Mouse (Mus musculus) cerebellum, postnatal 36 days (tissue): Measurements from ENCODE around the gene Cpne6.
A peak's percentile ranks its signal among the peaks of the same experiment; 100 is the strongest.

Experiments
- DNase-seq, 2 experiments: peaks; one replicate each; pipeline ENCODE4 v3.0.0; 2021 to 2022; ENCODE audit warnings: mixed read lengths in 2 of 2

Gene Cpne6

DNA sequence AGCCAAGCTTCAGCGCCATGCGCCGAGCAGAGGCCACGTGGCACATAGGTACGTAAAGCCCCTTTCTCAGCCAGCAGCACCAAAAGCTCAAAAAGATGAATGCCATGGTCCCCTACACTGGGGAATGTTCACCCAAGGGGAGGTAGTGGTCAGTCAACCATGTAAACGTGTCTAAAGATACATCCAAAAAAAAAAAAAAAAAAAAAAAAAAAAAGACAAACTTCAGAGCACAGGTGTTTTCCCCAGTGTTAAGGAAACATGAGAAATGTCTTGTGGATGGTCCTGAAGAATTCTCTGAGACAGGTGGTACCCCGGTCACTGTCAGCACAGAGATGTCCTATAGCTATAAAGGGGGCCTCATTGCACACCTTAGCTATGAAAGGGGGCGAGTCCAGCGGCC is 4.6 kb upstream of the Cpne6 start:
- DNase-seq = no peak

DNA sequence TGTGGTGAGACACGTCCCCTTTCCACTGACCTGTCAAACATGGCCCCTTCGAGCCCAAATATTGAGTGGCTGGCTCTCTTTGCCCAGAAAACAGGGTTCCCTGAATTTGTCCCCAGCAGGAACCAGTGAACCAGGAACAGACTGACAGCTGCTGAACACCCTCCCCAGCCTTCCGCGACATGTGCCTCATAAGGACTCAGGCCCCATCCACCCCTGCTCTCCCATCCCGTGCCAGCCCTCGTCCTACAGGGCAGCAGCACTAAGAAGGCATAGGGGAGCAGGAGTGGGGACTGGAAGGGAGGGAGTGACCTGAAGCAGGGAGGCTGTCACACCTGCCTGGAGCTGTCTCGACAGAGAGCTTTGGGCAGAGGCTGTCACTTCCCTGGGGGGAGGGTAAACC is 2.4 kb upstream of the Cpne6 start:
- no peak for DNase-seq

DNA sequence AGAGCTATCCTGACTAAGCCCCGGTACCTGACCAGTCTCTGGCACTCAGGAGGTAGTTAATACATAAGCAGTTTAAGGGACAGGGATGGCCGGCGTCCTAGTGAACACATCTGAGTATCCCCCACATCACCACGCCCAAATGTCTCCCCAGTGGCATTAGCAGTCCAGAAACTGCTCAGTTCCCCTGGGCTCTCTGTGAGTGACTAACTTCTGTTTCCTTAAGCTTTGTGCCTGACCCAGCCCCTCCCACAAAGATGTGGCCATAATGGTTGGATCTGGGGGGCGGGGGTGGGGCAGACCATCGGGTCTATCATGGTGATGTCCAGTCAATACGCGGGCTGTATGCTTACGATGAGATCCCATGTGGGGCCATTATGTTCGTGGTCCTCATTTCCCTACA is 705 bp upstream of the Cpne6 start:
- DNase-seq = no peak

- no peak for DNase-seq
Observed at GRCm38 (mm10) chr14:55511037-55511436, 792 bp downstream of the Cpne6 start.

- no peak for DNase-seq
Observed at GRCm38 (mm10) chr14:55513927-55514326, 3.7 kb downstream of the Cpne6 start.

DNA sequence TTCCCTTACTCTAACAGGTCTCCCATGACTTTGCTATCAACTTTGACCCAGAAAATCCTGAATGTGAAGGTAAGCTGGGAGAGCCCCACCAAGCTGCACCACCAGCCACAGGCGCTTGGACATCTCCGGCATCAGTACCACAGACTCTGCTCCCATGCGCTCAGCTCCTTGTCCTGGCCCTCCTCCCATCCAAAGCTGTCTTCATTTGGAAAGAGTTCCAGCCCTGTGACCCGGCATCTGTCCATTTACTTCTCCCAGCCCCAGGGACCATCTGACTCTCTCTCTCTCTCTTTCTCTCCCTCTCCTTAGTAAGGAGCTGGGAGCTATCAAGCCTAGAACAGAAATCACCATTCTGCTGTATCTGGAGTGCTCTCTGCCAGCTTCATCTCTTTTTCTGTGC is 5.6 kb downstream of the Cpne6 start:
- no peak for DNase-seq

DNA sequence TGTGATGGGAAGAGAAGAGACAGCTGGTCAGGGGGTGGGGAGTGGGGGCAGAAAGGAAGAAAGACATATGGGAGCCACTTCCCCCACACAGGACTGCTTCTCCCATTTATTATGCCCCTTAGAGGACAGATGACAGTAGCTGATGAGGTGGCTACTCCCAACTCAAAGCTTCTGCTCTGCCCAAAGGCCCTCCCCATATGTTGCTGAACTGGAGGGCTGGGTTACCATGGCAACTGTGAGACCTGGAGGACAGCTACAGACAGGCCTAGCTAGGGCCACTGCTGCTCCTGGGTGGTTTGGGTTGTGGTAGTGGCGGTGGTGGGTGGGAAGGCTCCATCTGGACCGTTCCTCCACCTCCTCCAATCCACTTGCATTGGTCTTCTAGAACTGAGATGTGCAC is 8.7 kb downstream of the Cpne6 start:
- DNase-seq = no peak

- DNase-seq = no peak
Observed at GRCm38 (mm10) chr14:55519604-55520003, 9.4 kb downstream of the Cpne6 start.

DNA sequence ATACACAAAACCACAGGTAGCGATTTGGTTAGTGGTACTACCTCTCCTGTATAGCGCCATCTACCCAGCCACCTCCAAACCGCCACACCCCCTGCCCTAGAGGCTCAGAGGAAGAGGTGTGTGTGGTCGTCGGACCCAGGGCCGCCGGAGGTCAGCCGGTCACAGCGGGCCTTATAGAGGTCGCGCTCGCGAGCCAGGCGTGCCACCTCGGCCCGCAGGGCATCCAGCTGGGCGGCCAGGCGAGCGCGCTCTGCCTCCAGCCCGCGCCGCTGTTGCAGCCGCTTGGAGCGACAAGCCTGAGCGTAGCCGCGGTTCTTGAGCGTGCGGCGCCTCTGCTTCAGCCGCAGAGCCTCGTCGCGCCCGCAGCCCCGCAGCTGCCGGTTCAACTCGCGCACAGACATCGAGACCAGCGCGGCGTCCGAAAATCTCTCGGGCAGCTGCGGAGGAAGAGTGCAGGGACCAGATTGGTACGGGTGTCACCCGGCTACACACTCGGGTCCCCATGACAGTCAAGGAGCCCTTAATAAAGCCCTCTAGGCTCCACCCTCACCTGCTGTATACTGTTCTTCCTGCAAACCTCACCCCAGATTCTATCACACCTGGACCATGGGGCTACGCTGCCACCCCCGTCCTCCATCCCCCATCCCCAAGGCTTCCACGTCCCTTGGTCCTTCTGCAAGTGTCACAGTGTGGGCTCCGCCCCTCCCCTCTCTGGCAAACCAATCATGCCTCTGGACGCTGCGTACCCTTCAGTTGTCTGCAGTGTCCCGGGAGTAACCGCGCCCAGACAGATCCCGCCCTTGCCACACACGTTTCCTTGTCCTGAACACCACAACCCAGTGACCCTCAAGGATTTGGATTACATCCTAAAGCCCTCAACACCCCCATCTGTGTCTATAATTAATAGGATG is 10.5 kb downstream of the Cpne6 start:
- peak; percentile 55 to 61 for DNase-seq

DNA sequence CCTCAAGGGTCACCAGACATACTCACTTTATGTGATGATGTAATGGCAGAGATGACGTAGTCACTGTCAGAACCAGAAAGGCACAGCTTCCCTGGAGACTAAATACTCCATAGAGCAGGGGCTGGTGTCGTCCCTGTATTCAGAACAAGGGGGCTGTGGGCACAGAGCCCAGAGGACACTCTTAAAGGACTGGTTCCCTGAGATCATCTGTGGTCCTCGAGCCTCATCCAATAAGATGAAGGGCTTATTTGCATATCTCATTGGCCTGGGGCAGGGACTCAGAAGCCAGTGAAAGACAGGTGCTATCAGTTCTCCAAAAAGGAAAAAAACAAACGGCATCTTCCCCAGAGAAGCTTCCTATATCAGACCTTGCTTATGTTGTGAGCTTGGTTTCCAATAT is 13.8 kb downstream of the Cpne6 start:
- DNase-seq = no peak

DNA sequence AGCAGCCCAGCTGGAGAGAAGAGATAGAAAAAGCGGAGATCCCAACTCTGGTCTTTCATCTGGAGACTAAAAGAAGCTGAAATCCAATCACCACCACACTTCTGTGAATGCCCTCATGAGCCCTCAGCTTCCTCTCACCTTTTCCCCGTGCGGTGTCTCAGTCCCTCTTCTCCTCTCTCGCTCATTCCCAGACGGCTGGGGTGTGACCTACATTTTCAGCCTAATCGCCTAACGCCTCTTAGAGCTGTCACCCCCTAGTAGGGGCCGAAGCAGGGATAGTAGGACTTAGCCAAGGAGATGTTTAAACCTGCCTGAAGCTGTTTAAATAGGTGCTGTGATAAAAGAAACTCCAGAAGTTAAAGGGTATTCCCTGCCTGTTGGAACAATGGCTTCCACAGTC is 14.5 kb downstream of the Cpne6 start, which contains the start of gene Nrl:
Nrl (minus strand) TSS at position 197 of the 400 bp plus-strand sequence.
- DNase-seq = no peak

- no peak for DNase-seq
Observed at GRCm38 (mm10) chr14:55526674-55527073, 16.4 kb downstream of the Cpne6 start.

DNA sequence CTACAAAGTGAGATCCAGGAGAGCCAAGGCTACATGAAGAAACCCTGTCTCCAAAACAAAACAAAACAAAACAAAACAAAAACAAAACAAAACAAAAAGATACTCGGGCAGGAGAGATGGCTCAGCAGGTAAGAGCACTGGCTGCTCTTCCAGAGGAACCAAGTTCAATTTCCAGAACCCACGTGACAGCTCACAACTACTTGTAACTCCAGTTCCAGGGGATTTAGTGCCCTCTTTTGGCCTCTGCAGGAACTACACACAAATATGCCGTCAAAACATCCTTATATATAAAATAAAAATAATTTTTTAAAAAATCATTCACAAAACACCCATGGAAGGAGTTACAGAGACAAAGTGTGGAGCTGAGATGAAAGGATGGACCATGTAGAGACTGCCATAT is 17.7 kb downstream of the Cpne6 start:
- DNase-seq = peak in 1 of 2 experiments; percentile 35

GRCm38 (mm10) chr14:55536116-55536745 is 26.0 kb downstream of the Cpne6 start:
- DNase-seq = peak in 1 of 2 experiments; percentile 46

DNA sequence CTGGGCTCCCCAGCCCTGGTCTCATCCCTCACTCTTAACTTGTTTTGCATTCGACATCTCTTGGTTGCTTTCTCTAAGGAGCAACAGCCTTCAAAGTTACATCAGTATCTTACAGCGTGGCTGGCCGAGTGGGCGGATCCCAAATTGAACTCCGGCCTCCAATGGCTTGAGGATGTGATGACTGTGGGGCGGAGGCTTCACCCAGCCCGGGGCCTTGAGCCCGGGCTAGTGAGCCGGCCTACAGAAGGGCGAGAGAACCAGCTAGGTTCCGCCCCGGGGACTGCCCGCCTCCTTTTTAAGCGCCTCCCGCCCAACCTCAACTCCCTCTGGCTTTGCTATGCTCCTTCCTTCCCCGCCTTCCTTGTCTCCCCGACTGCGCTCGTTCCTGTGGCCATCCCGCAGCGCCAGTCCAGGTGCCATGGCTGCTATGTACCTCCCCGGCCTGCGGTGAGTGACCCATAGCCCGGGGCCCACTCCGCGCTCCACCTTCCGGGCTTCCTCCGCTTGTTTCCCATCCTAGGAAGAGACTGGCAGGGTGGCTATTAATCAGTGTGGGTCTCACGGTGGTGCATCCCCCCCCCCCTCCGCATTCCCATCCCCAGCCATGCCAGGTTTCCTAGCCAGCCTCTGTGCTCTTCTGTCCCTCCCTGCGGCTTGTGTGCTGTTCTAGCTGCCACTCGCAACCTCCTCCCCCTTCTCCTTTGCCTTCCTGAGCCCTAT is 30.0 kb downstream of the Cpne6 start, which contains the start of gene Pck2:
Pck2 (plus strand) TSS at position 200 of the 720 bp plus-strand sequence.
- peak; percentile 86 to 87 for DNase-seq

GRCm38 (mm10) chr14:55540787-55541321 is 30.6 kb downstream of the Cpne6 start:
- peak; percentile 80 to 82 for DNase-seq

DNA sequence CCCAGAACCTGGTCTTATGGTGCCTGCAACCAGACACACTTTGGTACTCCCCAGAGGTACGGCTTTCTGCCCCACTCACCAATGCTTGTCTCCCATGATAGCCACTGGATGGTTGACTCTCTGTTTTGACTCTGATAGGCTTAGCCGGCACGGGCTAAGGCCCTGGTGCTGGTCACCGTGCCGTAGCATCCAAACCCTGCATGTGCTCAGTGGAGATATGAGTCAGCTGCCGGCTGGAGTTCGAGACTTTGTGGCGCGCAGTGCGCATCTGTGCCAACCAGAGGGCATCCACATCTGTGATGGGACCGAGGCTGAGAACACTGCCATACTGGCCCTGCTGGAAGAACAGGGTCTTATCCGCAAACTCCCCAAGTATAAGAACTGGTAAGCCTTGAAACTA is 32.0 kb downstream of the Cpne6 start:
- no peak for DNase-seq

- peak; percentile 44 to 49 for DNase-seq
Observed at GRCm38 (mm10) chr14:55544334-55544733, 34.1 kb downstream of the Cpne6 start.

DNA sequence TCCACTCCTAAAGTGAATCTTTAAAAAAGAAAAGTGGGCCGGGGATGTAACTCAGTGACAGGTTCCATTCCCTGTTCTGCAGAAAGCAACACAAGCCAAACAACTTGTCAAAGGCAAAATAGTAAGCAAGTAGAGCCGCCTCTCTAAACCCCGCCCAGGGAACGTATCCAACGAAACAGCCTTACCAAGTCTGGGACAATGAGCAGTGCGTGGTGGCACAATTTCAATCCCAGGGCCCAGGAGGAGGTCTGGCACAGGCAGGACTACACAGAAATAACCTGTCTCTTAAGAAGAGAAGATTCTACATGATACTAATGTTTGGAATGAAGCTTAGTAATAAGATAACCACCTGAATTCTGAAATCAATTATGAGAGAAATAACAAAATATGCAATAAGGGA is 39.9 kb downstream of the Cpne6 start:
- peak; percentile 47 to 55 for DNase-seq

DNA sequence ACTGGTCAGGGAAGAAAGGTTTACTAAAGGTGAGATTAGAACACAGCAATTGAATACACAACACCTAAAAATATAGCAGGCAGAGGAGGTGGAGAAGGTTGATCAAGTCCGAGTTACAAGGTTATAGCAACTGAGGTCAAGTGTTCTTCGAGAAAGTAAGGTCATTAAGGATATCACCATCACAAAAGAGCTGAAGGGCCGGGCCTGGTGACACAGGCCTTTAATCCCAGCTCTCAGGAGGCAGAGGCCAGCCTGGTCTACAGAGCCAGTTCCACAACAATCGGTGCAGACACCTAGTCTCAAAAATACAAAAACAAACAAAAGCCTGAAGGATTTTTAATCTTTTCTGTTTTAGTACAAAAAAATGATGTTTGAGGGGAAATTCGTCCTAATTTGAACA is 41.1 kb downstream of the Cpne6 start:
- no peak for DNase-seq

DNA sequence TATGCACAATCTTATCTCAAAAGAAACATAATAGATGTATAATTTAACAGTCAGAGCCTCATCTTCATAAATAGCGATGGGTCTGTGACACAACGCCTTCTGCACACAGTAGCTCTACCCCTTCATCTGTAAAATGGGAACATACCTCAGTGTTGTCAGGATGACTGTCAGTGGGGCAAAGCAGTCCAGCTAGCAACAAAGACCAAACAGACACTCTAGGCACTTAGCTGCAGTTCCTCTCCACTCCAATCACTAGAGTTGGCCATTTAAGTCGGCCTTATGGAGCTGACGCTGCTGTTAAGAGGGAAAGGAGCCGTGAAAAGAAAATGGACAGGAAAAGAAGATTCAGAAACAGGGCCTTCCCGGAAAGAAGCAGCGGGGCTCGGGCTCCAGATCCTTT is 41.5 kb downstream of the Cpne6 start:
- no peak for DNase-seq

GRCm38 (mm10) chr14:55554635-55555034 is 44.4 kb downstream of the Cpne6 start:
- no peak for DNase-seq

DNA sequence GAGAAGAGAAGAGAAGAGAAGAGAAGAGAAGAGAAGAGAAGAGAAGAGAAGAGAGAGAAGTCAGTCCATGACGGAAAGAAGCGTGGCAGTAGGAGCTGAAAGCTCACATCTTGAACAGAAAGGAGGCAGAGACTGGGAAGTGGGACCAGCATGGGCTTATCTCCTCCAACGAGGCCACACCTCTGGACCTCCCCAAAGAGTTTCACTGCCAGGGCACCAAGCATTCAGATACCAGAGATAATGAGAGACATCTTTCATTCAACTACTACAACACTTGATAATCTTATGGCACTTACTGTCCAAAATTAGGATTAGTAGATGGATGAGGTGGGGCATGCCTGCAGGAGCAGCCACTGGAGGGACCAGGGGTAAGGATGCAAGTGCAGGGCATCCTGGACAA is 45.5 kb downstream of the Cpne6 start:
- no peak for DNase-seq
